Mouse (Mus musculus): ENCODE results near the gene Hdlbp. TPM values are rescaled to one million over a fixed set of nuclear protein-coding genes. Genes with fewer than 3 reads are reported as not detected.
"Not testable (repeated sequence)": the region's sequence is repeated elsewhere in the genome, so short reads cannot be mapped to it uniquely, and the experiment has no call there.

Gene Hdlbp
- polyA plus RNA-seq, 1 experiment from 2014 or later: 111 TPM

GRCm38 (mm10) chr1:93506944-93507676 is 28.5 kb upstream of the Hdlbp start:
- no peaks in the 10 kb centered on the region for H3K9me3 ChIP-seq (ENCODE audit: control insufficient read depth, low read length)
- no peak overlapping the region for H3K27ac ChIP-seq (replicated peaks; ENCODE audit: low read depth, low read length)
- peaks cover 2% of the 10 kb centered on the region; the same call in 1 of the 2 replicates for H3K36me3 ChIP-seq (ENCODE audit: control insufficient read depth, insufficient read depth, low read length)
- no peak overlapping the region for H3K4me3 ChIP-seq (ENCODE audit: low read depth, low read length)
- no peak overlapping the region for H3K9ac ChIP-seq (ENCODE audit: low read length)
- WGBS: 68% methylated on average over 10 of the region's 10 CpGs
- peak; percentile 27 for DNase-seq (ENCODE audit: low spot score)
- no peak overlapping the region for H3K4me2 ChIP-seq (ENCODE audit: low read depth, severe bottlenecking)
- ATAC-seq (ENCODE audit: insufficient number of reproducible peaks, low FRiP score, low TSS enrichment, low read depth): no peak
- H3K4me1 ChIP-seq (ENCODE audit: control insufficient read depth, insufficient read depth, low read length): 0 out of 2 replicates have a peak, but pooled peaks cover 5% of the 10 kb centered on the region
- no peaks in the 10 kb centered on the region for H3K27me3 ChIP-seq (ENCODE audit: control insufficient read depth, insufficient read depth, low read length)

DNA sequence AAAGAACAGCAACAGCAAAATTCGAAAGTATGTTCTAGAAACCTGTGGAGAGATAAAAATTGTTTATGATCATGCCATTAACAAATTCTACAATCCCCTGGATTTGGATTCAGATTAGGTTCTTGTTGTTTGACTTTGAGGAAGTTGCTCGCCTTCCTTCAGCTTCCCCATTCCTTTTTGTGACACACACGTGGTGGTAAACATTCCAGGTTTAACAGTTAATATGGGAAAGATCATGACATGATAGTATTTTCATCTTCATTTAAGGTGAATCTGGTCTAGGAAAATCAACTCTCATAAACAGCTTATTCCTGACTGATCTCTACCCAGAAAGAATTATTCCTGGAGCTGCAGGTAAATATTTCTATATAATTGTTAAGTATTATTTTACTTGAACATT is 16.7 kb upstream of the Hdlbp start:
- no peaks in the 10 kb centered on the region for H3K4me1 ChIP-seq (ENCODE audit: control insufficient read depth, insufficient read depth, low read length)
- ATAC-seq (ENCODE audit: insufficient number of reproducible peaks, low FRiP score, low TSS enrichment, low read depth): no peak
- DNase-seq (ENCODE audit: low spot score): no peak
- no peak overlapping the region for H3K4me2 ChIP-seq (ENCODE audit: low read depth, severe bottlenecking)
- no peak overlapping the region for H3K9ac ChIP-seq (ENCODE audit: low read length)
- H3K9me3 ChIP-seq (ENCODE audit: control insufficient read depth, low read length): no peaks in the 10 kb centered on the region
- H3K36me3 ChIP-seq (ENCODE audit: control insufficient read depth, insufficient read depth, low read length): peaks cover 11% of the 10 kb centered on the region
- H3K4me3 ChIP-seq (ENCODE audit: low read depth, low read length): no peak overlapping the region
- H3K27me3 ChIP-seq (ENCODE audit: control insufficient read depth, insufficient read depth, low read length): no peaks in the 10 kb centered on the region
- WGBS: 89% methylated on average over 3 of the region's 3 CpGs
- H3K27ac ChIP-seq (replicated peaks; ENCODE audit: low read depth, low read length): no peak overlapping the region

GRCm38 (mm10) chr1:93486302-93486701 is 7.7 kb upstream of the Hdlbp start:
- H3K4me1 ChIP-seq (ENCODE audit: control insufficient read depth, insufficient read depth, low read length); DNase-seq (ENCODE audit: low spot score); H3K9ac ChIP-seq (ENCODE audit: low read length); H3K4me3 ChIP-seq (ENCODE audit: low read depth, low read length); H3K27me3 ChIP-seq (ENCODE audit: control insufficient read depth, insufficient read depth, low read length); ATAC-seq (ENCODE audit: insufficient number of reproducible peaks, low FRiP score, low TSS enrichment, low read depth); H3K36me3 ChIP-seq (ENCODE audit: control insufficient read depth, insufficient read depth, low read length); H3K27ac ChIP-seq (replicated peaks; ENCODE audit: low read depth, low read length); H3K9me3 ChIP-seq (ENCODE audit: control insufficient read depth, low read length); H3K4me2 ChIP-seq (ENCODE audit: low read depth, severe bottlenecking): not testable (repeated sequence)
- WGBS: 90% methylated on average over 2 of the region's 3 CpGs

DNA sequence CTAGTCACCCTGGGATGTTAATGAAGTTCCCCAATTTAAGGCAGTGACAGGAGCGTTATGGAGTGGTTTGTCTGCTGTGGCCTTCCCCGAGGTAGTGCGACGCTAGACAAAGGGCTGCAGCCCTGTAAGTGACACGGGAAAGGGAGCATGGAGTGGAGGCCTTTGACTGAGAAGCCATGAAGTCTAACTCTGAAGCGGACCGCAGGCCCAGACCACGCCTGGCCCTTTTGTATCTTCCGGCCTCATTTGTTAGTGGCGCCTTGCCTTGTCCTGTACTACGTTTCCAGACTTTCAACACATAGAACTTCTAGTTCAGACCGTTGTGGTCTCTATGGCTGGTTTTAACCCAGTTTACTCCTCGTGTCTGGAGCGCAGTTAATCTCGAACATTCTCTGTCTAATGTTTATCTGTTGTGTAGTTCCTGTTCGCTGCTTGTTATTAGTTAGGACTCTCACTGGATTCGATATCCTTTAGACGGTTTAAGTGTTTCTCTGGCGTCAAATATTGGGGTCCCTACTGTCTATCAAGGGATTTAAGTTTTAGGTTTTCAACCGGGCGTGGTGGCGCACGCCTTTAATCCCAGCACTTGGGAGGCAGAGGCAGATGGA is 965 bp upstream of the Hdlbp start:
- 6% methylated on average over 23 of the region's 23 CpGs for WGBS
- H3K9me3 ChIP-seq (ENCODE audit: control insufficient read depth, low read length): no peaks in the 10 kb centered on the region

GRCm38 (mm10) chr1:93477758-93478585 is 643 bp downstream of the Hdlbp start:
- Histone ChIP-seq H3K9me3 (ENCODE audit: control insufficient read depth, low read length) (no peaks in the 10 kb centered on the region), H3K36me3 (ENCODE audit: control insufficient read depth, insufficient read depth, low read length) (no peaks in the 10 kb centered on the region), H3K27ac (replicated peaks; ENCODE audit: low read depth, low read length) (peak overlapping the region; percentile 84), H3K4me3 (ENCODE audit: low read depth, low read length) (peak overlapping the region; percentile 92), H3K4me2 (ENCODE audit: low read depth, severe bottlenecking) (peak overlapping the region; percentile 64), H3K4me1 (ENCODE audit: control insufficient read depth, insufficient read depth, low read length) (peaks cover 3% of the 10 kb centered on the region; the same call in 1 of the 2 replicates), H3K9ac (ENCODE audit: low read length) (peak overlapping the region; percentile 85), H3K27me3 (ENCODE audit: control insufficient read depth, insufficient read depth, low read length) (no peaks in the 10 kb centered on the region)
- DNase-seq (ENCODE audit: low spot score): peak; percentile 98
- peak; percentile 97 for ATAC-seq (ENCODE audit: insufficient number of reproducible peaks, low FRiP score, low TSS enrichment, low read depth)
- WGBS: 2% methylated on average over 39 of the region's 41 CpGs

More for the DNA sequence above, 965 bp upstream of the Hdlbp start:
- Histone ChIP-seq H3K36me3 (ENCODE audit: control insufficient read depth, insufficient read depth, low read length) (no peaks in the 10 kb centered on the region), H3K9ac (ENCODE audit: low read length) (peak overlapping the region; percentile 85), H3K4me3 (ENCODE audit: low read depth, low read length) (peak overlapping the region; percentile 92), H3K27me3 (ENCODE audit: control insufficient read depth, insufficient read depth, low read length) (no peaks in the 10 kb centered on the region), H3K4me1 (ENCODE audit: control insufficient read depth, insufficient read depth, low read length) (peaks cover 3% of the 10 kb centered on the region; the same call in 1 of the 2 replicates), H3K27ac (replicated peaks; ENCODE audit: low read depth, low read length) (peak overlapping the region; percentile 84), H3K4me2 (ENCODE audit: low read depth, severe bottlenecking) (peak overlapping the region; percentile 74)
- ATAC-seq (ENCODE audit: insufficient number of reproducible peaks, low FRiP score, low TSS enrichment, low read depth) (no peak), DNase-seq (ENCODE audit: low spot score) (no peak)

DNA sequence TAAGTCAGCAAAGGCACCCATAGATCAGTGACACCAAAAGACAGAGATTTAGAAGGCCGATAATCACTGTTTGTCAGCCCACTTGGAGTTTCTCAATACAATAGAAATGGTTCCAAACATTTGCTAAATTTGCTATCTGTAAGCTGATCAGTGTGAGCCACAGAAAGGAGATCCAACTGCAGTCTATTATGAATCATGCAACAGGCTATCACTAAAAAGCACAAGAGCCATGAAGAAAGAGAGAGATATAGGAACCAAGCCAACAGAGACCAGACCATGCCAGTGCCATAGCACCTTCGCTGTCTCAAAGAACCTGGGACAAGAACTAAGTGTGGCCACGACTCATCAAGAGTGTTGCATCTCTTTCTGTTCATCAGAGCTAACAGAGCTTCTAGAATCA is 2.9 kb downstream of the Hdlbp start:
- Histone ChIP-seq H3K4me3 (ENCODE audit: low read depth, low read length) (no peak overlapping the region), H3K9me3 (ENCODE audit: control insufficient read depth, low read length) (no peaks in the 10 kb centered on the region), H3K4me1 (ENCODE audit: control insufficient read depth, insufficient read depth, low read length) (peaks cover 3% of the 10 kb centered on the region; the same call in 1 of the 2 replicates), H3K36me3 (ENCODE audit: control insufficient read depth, insufficient read depth, low read length) (no peaks in the 10 kb centered on the region), H3K9ac (ENCODE audit: low read length) (no peak overlapping the region), H3K27ac (replicated peaks; ENCODE audit: low read depth, low read length) (no peak overlapping the region), H3K27me3 (ENCODE audit: control insufficient read depth, insufficient read depth, low read length) (no peaks in the 10 kb centered on the region), H3K4me2 (ENCODE audit: low read depth, severe bottlenecking) (no peak overlapping the region)
- ATAC-seq (ENCODE audit: insufficient number of reproducible peaks, low FRiP score, low TSS enrichment, low read depth) (no peak), DNase-seq (ENCODE audit: low spot score) (no peak)
- 88% methylated on average over 3 of the region's 3 CpGs for WGBS

DNA sequence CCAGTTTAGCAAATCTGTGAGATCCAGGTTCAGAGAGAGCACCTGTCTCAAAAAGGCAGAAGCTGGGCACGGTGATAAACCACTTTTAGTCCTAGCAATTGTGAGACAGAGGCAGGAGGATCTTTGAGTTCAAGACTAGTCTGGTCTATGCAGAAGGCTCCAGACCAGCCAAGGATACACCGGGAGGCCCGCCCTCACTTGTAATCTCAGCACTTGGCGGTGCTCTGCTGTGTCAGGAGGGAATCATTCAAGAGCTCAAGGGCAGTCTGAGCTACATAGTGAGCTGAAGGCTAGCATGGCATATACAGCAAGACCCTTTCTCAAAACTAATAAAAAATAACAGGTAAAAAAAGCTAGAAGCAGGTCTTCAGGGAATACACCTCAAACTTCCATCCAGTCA is 10.0 kb downstream of the Hdlbp start:
- Histone ChIP-seq H3K36me3 (ENCODE audit: control insufficient read depth, insufficient read depth, low read length) (no peaks in the 10 kb centered on the region), H3K9me3 (ENCODE audit: control insufficient read depth, low read length) (no peaks in the 10 kb centered on the region), H3K4me2 (ENCODE audit: low read depth, severe bottlenecking) (no peak overlapping the region), H3K27ac (replicated peaks; ENCODE audit: low read depth, low read length) (no peak overlapping the region), H3K27me3 (ENCODE audit: control insufficient read depth, insufficient read depth, low read length) (no peaks in the 10 kb centered on the region), H3K4me3 (ENCODE audit: low read depth, low read length) (no peak overlapping the region), H3K9ac (ENCODE audit: low read length) (no peak overlapping the region), H3K4me1 (ENCODE audit: control insufficient read depth, insufficient read depth, low read length) (no peaks in the 10 kb centered on the region)
- ATAC-seq (ENCODE audit: insufficient number of reproducible peaks, low FRiP score, low TSS enrichment, low read depth): no peak
- no peak for DNase-seq (ENCODE audit: low spot score)
- WGBS: 91% methylated on average over 4 of the region's 4 CpGs

- Histone ChIP-seq H3K4me1 (ENCODE audit: control insufficient read depth, insufficient read depth, low read length) (no peaks in the 10 kb centered on the region), H3K4me2 (ENCODE audit: low read depth, severe bottlenecking) (no peak overlapping the region), H3K27ac (replicated peaks; ENCODE audit: low read depth, low read length) (no peak overlapping the region), H3K27me3 (ENCODE audit: control insufficient read depth, insufficient read depth, low read length) (no peaks in the 10 kb centered on the region), H3K9ac (ENCODE audit: low read length) (no peak overlapping the region), H3K4me3 (ENCODE audit: low read depth, low read length) (no peak overlapping the region), H3K9me3 (ENCODE audit: control insufficient read depth, low read length) (no peaks in the 10 kb centered on the region), H3K36me3 (ENCODE audit: control insufficient read depth, insufficient read depth, low read length) (no peaks in the 10 kb centered on the region)
- ATAC-seq (ENCODE audit: insufficient number of reproducible peaks, low FRiP score, low TSS enrichment, low read depth): no peak
- no peak for DNase-seq (ENCODE audit: low spot score)
These were observed 12.9 kb downstream of the Hdlbp start for GRCm38 (mm10) chr1:93465746-93466145.
